Mouse (Mus musculus) spleen, postnatal 36 days (tissue): ENCODE data around the gene Degs2.
"Not testable (repeated sequence)": the region's sequence is repeated elsewhere in the genome, so short reads cannot be mapped to it uniquely, and the experiment has no call there.

Experiments
- DNase-seq, 2 experiments: peaks; one replicate each; pipeline ENCODE4 v3.0.0; 2022; ENCODE audit warnings: low spot score in 2 of 2, mixed read lengths in 1 of 2

The Degs2 gene

DNA sequence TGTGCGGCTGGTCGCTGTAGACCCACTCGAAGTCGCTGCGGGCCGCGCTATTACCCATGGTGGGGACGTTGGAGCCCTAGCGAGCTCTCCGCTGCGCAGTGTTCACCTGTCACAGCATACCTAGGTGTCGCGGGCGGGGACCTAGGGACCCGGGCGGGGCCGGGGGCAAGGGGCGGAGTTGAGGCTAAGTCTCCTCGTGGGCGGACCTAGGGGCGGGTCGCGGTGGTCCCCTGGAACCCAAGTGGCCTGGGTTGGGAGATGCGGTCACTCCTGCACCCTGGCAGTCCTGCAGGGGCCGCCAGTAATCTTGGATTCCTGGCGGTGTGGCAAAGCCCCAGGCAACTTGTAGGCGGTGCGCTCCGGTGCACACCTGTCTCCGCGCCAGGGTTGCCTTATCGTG is at the start of gene Degs2:
Gene Degs2 (minus strand): TSS at position 131 of the 400 bp plus-strand sequence.
- no peak for DNase-seq

DNA sequence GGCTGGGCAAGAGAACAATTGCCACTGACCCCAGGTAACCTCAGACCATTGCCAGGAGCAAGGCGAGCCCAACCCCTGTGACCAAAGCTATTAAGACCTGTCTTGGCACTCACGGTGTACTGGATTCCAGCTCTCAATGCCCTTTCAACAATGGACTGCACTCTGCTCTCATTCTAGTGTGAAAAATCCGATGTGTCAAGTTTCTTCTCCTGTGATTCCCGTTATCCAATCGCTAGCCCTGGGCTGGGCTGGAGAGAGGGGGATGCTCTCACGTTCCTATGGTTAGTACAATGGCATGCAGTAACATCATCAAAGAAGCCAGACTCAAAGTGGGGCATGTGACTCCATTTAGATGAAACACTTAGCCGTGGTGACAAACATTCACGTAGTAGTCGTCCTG is 49.7 kb upstream of the Degs2 start:
- no peak for DNase-seq

DNA sequence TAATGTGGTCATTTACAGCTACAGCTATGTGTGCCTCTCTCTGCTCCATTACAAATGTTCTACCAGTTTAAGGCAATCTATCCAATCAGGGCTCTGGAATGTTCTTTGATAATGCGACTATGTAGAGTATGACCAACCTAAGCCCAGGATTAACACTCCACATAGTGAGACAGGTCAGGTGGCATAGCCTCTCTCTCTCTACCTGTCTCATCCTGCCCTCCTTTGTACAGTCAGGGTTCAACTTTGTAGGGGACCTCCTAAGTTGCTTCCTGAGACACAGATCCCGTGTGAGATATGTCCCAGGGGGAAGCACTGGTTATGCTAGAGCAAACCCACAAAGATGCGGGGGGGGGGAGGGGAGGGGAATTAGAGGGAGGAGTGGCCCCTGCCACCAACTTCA is 48.1 kb upstream of the Degs2 start:
- no peak for DNase-seq

DNA sequence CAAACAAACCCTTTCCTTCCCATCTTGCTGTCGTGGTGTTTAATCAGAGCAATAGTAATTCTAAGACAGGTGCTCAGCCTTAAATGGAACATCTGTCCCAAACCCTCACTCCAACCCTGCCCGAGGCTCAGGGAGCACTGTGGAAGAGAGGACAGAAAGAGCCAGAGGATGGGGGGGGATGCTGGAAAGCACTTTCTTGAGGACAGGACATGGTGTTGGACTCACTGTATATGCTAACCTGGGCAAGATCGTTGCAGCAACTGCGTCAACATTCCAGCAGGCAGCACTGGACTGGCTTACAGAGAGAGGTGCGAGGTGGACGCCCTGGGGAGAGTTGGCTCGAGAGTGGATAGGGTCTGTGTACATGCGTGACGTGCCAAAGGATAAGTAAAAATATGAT is 47.3 kb upstream of the Degs2 start:
- no peak for DNase-seq

DNA sequence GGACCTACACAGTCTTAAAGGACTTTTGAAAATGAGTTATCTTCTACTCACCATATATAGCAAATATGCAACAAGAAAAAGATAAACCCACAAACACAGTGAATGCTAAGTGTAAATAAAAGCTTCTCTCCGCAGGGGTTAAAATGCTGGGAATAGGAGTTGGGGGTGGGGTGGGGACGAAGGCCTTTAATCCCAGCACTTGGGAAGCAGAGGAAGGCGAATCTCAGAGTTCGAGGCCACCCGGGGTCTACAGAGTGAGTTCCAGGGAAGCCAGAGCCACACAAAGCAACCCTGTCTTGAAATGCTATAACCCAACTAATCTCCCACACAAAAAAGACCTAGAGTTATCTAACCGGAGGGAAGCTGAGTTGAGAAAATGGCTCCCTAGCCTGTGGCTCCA is 46.9 kb upstream of the Degs2 start:
- no peak for DNase-seq

DNA sequence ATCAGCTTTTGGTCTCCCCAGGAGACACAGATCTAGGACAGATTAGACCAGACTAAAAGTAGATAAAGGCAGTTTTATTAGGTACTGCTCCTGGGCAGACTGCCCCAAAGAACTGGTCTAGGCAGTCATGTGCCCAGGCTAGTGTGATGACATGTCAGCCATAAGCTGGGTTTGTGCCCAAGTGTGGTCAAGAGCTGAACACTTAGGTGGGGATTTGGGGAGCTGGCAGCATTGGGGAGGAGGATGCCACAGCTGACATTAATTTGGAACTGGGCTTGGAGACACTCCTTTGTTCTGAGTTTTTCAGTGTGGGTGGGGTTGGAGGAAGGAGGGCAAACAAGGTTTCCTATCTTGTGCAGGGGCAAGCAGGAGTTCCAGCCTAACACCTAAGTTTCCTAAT is 43.9 kb upstream of the Degs2 start:
- DNase-seq: no peak

DNA sequence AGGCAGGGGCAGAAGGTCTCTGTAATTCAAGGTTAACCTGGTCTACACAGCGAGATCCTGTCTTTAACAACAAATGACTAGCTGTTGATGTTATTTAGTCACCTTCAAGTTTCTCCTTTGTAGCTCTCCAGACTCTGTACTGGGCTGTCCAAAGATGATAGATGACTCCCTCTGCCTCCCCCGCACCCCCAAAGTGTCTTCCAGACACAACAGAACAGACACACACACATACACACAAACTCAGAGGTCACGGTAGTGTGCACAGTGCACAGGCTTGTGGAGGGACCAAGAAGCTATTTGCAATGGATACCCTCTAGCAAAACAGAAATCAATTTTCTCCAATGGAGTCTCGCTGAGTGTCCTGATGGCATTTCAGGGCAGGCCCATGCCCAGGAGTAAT is 40.1 kb upstream of the Degs2 start:
- no peak for DNase-seq

DNA sequence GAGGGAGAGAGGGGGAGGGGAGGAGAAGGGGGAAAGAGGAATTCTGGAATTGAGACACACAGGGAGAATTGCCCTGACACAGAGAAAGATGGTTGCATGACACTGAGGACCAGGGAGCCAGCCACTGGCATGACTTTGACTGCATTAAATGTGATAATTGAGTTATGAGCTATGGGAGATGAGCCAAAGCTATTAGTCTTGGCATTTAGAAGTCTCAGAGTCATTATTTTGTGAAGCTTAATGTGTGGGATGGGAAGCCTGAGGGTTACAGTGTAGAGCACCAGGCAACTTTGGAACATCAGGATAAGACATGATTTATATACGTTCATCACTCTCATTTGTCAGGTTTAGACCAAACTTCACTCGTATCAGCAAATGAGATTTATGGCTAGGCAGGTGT is 39.4 kb upstream of the Degs2 start:
- DNase-seq: no peak

DNA sequence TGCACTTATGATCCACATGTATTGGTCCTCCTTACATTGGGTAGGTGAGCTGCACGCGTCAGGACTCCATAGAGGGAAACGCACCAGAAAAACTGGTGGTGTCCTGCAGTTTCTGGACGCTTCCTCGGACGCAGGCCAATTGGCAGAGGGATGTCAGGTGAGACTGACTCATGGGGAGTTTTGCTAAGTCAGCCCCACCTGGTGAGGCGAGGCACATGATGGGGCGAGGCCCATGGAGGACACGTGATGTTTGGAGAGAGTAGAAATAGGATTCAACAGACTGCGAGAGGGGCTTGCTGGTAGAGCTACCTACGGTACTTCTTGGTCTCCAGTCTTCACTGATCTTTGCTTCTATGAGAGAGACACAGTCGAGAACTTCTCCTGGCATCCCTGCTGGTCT is 36.6 kb upstream of the Degs2 start:
- DNase-seq: no peak

DNA sequence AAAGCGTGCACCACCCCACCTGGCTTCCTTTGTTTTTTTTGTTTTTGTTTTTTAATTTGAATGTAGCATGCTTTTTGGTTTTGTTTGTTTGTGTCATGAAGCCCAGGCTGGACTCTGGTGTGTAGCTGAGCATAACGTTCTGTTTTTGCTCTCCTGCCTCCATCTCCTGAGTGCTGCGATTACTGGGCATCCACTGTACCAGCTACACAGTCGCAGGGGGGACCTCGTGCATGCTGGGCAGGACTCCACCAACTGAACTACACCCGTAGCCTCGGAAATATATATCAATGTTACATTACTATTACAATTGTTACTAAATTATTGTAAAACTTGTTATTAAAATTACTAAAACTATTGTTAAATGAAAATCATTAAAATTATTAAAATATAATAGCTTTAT is 35.7 kb upstream of the Degs2 start:
- DNase-seq: no peak

DNA sequence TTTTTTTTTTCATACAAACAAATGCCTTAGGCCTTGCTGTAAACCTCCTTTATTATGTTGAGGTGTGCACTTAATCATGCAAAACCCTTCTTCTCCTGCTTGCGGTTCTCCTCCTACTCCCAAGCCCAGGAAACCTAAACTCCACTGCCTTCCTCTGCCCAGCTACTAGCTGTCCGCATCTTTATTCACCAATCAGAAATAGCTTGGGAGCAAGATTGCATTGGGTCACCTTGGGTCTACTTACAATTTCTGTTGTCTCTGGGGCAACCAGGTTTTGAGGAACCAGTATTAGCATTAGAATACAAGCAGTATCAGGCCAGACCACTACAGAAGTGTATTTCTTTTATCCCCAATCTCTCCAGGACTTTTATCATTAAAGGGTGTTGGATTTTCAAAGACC is 32.3 kb upstream of the Degs2 start:
- DNase-seq: no peak

DNA sequence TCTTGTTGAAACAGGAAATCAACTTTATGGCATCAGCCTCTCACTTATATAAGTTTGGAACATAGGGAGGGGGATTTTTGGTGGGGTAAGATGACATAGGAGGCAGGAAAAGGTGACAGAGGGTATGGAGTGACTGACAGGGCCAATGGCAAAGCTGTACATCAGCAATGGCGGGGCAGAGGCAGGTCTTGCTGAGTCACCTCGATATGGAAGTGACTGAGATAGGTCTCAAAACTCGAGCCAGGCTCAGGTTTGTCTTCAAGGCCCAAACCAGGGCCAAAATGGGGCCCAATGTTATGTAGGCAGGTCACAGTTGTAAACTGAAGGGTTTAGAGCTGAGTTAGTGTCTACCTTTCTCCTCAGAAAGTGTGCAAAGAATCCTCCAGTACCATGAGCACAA is 21.7 kb upstream of the Degs2 start:
- no peak for DNase-seq

DNA sequence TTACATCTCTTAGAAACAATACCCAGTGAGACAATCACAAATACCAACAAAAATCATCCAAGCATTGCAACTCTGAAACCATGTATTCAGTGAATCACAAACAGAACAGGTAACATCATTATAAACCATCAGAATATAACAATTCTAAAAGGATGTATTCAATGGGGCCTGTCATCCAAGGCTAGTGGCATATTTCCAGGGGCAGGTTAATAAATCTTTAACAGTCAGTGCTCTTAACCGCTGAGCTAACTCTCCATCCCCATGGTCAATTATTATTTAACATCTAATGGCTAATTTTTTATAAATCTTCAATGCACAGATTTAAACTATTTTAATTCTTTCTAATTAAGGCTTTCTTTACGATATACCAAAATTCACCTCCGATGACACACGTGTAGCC is 20.3 kb upstream of the Degs2 start:
- DNase-seq: no peak

DNA sequence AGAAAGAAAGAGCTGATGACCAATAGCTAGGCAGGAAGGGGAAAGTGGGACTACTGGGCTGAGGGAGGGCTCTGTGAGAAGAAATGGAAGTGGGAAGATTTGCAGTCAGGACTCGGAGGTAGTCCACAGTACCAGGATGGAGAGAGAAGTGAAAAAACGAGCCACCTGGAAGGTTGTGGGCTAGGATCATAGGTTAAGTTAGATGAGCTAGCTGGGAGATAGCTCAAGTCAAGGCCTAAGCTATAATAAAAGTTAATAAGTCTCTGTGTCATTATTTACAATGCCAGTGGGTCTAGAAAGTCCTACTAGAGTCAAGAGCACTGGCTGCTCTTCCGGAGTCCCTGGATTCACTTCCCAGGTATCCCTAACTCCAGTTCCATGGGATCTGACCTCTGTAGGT is 16.4 kb upstream of the Degs2 start:
- DNase-seq: no peak

DNA sequence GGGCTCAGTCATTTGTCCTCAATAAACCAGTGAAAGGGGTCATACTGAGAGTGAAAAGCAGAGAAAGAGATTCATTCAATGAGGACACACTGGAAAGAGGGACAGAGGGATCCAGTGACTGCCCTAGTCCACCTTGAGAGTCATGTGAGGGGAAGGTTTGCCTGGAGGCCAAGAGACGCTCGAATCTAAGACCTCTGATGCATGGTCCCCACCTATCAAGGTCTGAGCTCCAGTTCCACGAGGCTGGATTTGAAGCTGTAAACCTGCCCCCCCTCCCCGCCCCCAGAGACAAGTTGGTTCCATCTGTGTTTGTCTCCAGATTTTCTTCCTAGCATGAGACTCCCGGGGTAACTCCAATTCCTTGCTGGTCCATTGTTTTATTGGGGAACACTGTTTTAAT is 13.7 kb upstream of the Degs2 start:
- no peak for DNase-seq

DNA sequence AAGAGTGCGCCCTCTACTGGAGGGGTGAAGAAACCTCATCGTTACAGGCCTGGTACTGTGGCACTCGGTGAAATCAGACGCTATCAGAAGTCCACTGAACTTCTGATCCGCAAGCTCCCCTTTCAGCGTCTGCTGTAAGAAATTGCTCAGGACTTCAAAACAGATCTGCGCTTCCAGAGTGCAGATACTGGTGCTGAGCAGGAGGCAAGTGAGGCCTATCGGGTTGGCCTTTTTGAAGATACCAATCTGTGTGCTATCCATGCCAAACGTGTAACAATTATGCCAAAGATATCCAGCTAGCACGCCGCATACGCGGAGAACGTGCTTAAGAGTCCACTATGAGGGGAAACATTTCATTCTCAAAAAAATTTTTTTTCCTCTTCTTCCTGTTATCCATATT is 11.9 kb upstream of the Degs2 start:
- DNase-seq: not testable (repeated sequence)

DNA sequence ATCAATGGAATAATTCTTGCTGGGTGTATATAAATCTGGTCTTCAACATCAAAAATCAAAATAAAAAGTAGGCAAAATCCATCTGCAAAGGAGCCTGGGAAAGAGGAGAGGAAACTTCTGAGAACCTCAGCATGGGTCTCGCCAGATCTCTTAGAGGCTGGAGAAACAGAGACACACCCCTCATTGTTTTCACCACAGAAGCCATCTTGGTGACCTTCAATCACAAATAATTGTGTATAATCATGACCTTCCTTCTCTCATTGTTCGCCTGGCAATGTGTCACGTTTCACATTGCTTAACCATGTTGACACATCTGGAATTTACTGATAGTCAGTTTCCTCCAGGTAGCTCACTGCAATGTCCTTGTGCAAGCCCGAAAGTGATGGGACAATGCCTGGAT is 10.4 kb upstream of the Degs2 start:
- no peak for DNase-seq

DNA sequence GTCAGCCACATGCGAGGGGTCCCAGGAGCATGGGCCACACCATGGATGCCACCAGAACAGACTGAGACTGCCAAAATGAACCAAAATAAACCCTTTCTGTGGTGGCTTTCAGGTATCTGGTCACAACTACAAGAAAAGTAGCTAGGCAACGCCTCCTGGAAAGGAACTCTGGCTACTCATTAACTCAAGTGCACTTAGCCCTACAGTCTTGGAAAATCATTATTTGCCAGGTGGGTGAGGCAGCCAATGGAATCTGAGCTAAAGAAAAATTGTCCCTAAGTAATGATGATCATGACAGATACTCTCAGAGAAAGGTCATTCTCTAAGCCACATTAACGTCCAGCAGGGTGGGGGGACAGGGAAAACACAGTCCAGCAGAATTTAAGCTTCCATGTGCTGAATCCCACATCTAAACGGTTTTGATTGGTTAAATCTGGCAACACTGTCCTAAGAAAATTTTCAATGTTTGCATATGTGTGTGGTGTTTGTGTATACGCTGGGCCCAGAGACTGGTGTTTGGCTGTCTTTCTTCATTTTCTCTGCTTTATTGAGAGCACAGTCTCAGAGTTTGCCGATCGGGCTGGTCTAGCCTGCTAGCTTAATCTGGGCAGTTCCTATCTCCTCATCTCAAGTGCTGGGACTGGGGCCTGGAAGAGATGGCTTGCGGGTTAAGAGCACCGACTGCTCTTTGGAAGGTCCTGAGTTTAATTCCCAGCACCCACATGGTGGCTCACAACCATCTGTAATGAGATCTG is 8.9 kb upstream of the Degs2 start:
- DNase-seq: no peak

DNA sequence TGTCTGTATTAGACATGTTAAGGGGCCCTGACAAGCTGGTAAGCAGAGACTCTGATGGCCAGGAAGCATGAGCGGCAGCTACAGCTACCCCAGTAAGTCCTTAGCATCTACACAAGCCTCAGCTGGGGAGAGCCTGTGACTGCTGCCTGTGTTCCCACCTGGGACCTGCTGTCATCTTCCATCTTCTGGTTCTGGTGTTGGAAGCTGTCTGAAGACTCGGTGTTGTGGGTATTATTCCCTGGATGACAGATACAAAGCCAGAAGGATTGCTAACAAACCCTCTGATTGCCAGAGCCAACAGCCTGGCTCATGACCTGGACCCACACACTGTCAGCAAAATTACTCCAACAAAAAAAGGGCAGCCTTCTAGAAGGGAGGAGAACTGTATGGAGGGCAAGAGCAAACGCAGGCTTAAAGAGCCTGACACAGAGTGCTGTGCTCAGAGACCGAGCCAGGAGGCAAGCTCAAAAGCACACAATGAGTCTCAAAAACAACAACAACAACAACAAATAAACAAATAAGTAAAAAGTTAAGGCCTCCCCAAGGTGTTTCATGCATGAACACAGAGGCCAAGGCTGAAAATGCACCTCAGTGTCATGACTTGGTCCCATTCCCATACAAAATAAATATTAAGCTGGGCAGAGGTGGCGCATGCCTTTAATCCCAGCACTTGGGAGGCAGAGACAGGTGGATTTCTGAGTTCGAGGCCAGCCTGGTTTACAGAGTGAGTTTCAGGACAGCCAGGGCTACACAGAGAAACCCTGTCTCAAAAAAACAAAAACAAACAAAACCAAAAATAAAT is 8.1 kb upstream of the Degs2 start:
- DNase-seq: no peak

DNA sequence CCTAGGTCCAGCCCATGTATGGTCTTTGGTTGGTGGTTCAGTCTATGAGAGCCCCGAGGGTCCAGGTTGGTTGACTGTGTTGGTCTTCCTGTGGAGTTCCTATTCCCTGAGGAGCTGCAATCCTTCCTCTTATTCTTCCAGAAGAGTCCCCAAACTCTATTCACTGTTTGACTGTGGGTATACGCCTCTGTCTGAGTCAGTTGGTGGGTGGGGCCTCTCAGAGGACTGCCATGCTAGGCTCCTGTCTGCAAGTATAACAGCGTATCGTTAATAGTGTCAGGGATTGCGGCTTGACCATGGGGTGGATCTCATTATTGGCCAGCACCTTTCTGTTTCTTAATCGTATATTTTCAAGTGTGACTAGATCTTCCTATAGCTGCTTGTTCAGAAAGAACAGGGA is 7.3 kb upstream of the Degs2 start:
- no peak for DNase-seq

DNA sequence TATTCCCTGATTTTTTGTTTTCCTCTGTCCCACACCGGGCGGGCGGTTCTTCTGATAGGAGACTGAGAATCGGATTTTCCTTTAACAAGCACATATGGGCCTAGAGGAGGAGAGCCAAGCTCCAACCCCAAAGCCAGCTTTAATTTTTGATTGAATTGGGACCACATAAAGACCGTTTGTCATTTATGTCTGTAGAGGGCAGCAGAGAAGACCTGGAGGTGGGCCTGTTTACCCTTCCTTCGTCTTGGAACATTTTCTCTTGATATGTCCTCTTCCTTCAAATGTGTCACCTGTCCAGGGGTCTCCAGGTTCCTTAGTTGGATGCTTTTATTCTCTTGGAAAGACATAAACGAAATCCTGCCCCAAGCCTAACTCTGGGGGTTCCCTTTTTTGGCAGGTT is 4.0 kb upstream of the Degs2 start:
- no peak for DNase-seq

DNA sequence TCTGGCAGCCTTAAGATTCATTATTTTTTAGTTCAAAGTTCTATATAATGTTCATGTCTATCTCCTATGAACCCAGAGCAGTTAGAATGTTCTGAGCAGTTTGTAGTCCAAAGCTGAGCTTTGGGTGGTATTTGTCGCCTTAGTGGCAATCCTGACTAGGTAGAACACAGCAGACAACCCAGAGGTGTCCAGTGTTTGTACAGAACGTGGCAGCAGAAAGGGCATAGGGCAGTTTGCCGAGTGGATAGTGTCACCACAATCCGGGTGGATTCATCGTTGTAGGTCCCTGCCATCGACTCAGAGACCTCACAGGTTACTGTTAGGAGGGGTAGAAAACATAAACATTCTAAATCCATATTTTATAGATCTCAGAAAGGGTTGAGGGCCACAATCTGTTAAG is 3.4 kb upstream of the Degs2 start:
- DNase-seq: no peak

DNA sequence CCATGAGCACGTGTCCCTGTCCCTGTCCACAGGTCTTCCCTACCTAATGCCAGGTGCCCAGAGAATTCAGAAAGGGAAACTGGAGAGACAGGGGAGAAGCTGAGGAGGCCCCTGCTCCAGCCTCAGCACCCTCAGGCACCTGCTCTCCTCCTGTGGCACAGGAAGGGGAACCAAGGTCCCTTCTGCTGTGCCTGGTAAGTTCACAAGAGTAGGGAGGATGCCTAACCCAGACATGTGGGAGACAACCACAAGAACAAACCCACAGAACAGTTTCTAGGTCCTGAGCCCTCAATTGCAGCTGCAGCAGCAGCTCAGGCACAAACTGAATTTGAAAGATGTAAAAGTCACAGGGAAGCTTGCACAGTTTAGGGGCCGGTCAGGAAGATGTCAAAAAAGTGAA is 894 bp downstream of the Degs2 start:
- DNase-seq: no peak

DNA sequence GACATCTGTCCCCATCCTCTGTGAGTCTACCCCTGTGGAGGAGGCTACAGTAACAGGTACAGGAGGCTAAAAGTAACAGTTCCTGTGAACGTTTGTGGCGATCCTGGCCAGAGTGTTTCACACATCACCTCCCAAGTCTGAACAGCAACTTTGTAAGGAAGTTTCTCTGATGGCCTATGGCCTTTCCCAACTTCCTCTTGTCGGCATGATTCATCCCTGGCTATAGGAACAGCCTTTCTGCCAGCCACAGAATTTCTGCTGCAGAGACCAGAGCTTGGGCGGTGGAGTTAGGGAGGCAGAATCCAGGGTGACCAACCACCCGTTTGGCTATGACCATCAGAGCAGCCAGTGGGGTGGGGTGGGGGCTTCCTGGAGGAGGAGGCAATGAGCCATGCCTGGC is 2.1 kb downstream of the Degs2 start:
- DNase-seq: no peak
